Mouse (Mus musculus) small intestine, adult 2 months (tissue): ENCODE measurements at regions not wholly inside any gene's neighbourhood (a gene's known extent, or its start where the extent isn't known, plus 50 kb on each side); places are given as distances from the start of the nearest gene placed in this dataset.

Experiments used
- CTCF ChIP-seq: fragments of 200-500 bp; IDR thresholded peaks from 2 replicates; pipeline ENCODE4 v1.5.1; 2012; ENCODE audit warnings: low read depth, mild to moderate bottlenecking, control low read depth, inconsistent platforms, low read length, moderate library complexity, mixed read lengths; ENCODE audit not compliant: insufficient replicate concordance, insufficient read length; ENCODE audit errors: extremely low read depth
- POLR2A ChIP-seq: fragments of 200-500 bp; IDR thresholded peaks from 2 replicates; pipeline ENCODE4 v1.6.1; 2012; ENCODE audit warnings: low read depth, mild to moderate bottlenecking, control low read depth, inconsistent platforms, low read length, moderate library complexity

DNA sequence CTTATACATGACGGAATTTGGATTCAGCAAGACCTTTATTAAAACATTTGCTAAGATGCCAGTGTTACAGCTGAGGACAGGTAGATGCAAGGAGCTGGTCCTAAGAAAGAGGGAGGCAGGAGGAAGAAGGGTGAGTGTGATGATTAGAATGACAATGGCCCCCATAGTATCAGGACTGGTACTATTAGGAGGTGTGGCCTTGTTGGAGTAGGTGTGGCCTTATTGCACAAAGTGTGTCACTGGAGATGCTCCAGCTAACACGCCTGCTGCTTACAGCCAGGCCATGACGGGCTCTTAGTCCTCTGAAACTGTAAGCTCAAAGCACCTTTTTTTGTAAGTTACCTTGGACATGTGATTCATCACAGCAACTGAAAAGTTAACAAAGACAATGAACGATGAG is 82.0 kb downstream of the Rassf10 start:
- TF ChIP-seq CTCF (no peak), POLR2A (no peak)
